Mouse (Mus musculus): ENCODE data around the gene Abcc5.

DNA sequence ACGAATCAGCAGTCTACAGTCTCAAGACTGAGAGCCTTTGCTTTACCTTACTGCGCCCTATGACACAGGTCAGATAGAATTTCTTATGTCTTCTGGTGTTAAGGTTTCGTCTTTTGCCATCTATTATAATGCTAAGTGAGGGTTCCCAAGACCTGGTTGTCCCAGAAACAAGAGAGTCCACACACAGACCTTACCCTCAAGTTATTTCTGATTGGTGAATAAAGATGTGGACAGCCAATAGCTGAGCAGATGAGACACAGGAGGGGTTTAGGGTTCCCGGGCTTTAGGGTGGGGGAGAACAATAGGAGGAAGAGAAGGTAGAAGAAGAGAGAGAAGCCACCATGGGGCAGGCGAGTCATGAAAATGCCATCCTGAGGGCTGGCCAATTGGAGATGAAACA lies 50.9 kb downstream of the Abcc5 start:
- TF ChIP-seq CTCF (IDR thresholded peaks at IDR 0.05; ENCODE audit: low read depth) (no peak), EP300 (IDR thresholded peaks at IDR 0.05; ENCODE audit: low read depth) (no peak)
